24 mouse cellular contexts compared by ENCODE assay signal in the genomic region with DNA sequence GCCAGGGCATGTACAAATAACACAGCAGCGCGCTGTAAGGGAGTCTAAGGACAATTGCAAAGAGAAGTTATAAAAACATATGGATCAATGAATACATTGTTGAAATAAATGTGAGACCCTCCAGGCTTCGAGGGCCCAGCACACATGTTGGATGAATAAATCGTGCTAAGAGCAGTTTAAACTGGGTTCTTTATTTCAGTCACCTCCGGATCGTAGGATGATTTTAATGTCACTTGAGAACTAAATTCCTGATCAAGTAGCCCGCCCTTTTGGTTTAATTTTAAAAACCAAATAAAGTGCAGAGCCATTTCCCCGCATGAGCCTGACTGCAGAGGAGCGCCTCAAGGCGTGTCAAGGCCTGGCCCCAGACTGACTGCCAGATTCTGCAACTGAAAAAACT.
DNase-seq lines count a peak whose midpoint lies in the region; ATAC-seq and TF ChIP-seq lines count a peak whose summit lies in the region.
"Had no signal": no experiment of that assay in that cellular context is flagged by ENCODE, and none has a peak within 500 bp of the region (broad histone marks: within the 10 kb centered on the region; RNA-seq: fewer than 3 reads in every experiment).

No protein-coding gene starts in this region.

- no peaks in the 10 kb centered on the region; the same call in 1 of the 2 replicates for H3K4me1 ChIP-seq in hindbrain, embryonic 10.5 days (replicated peaks)
- H3K4me1 ChIP-seq in hindbrain, embryonic 11.5 days (replicated peaks; ENCODE audit: control insufficient read depth, insufficient read depth, low read length): no peaks in the 10 kb centered on the region
- no peaks in the 10 kb centered on the region for H3K4me1 ChIP-seq in embryonic facial prominence, embryonic 11.5 days (ENCODE audit: control insufficient read depth, insufficient read depth, low read length)
- peaks cover 11% of the 10 kb centered on the region for H3K4me1 ChIP-seq in limb, embryonic 10.5 days
- no peaks in the 10 kb centered on the region for H3K4me1 ChIP-seq in stomach, postnatal 0 days (replicated peaks; ENCODE audit: control insufficient read depth, insufficient read depth)
- H3K4me1 ChIP-seq: forebrain, embryonic 15.5 days; heart, embryonic 15.5 days; hindbrain, embryonic 12.5 days had no signal

- H3K36me3 ChIP-seq in hindbrain, embryonic 10.5 days: no peaks in the 10 kb centered on the region
- no peaks in the 10 kb centered on the region for H3K36me3 ChIP-seq in hindbrain, embryonic 11.5 days (ENCODE audit: control insufficient read depth, insufficient read depth, low read length)
- H3K36me3 ChIP-seq in embryonic facial prominence, embryonic 11.5 days (replicated peaks; ENCODE audit: control insufficient read depth, insufficient read depth, low read depth, low read length): no peaks in the 10 kb centered on the region
- H3K36me3 ChIP-seq in limb, embryonic 10.5 days: no peaks in the 10 kb centered on the region
- no peaks in the 10 kb centered on the region for H3K36me3 ChIP-seq in stomach, postnatal 0 days (ENCODE audit: control insufficient read depth, insufficient read depth, low read length)
- H3K36me3 ChIP-seq: forebrain, embryonic 15.5 days; heart, embryonic 15.5 days; hindbrain, embryonic 12.5 days had no signal

- WGBS in hindbrain, embryonic 10.5 days: 48% methylated on average over 10 of the region's 10 CpGs
- 48% methylated on average over 10 of the region's 10 CpGs for WGBS in hindbrain, embryonic 11.5 days
- 15% methylated on average over 10 of the region's 10 CpGs for WGBS in embryonic facial prominence, embryonic 11.5 days
- WGBS in limb, embryonic 10.5 days: 59% methylated on average over 10 of the region's 10 CpGs
- WGBS in stomach, postnatal 0 days: 49% methylated on average over 10 of the region's 10 CpGs

- H3K27ac ChIP-seq in hindbrain, embryonic 10.5 days: no peak overlapping the region
- H3K27ac ChIP-seq in hindbrain, embryonic 11.5 days (ENCODE audit: low read depth, low read length): no peak overlapping the region
- no peak overlapping the region for H3K27ac ChIP-seq in embryonic facial prominence, embryonic 11.5 days (replicated peaks; ENCODE audit: low read depth, low read length)
- H3K27ac ChIP-seq in limb, embryonic 10.5 days: 0 out of 2 replicates have a peak overlapping the region, but pooled peaks have one; percentile 14
- H3K27ac ChIP-seq in stomach, postnatal 0 days (replicated peaks): no peak overlapping the region
- H3K27ac ChIP-seq: forebrain, embryonic 15.5 days; heart, embryonic 15.5 days had no signal

- DNase-seq in hindbrain, embryonic 10.5 days (ENCODE audit: low spot score): peak; percentile 20
- DNase-seq in hindbrain, embryonic 11.5 days (ENCODE audit: low spot score): no peak
- peak; percentile 67 for DNase-seq in embryonic facial prominence, embryonic 11.5 days (ENCODE audit: low spot score)
- DNase-seq in limb, embryonic 10.5 days (ENCODE audit: low spot score): no peak
- DNase-seq in cerebellum, adult 18-20 months: no peak
- DNase-seq in stomach, postnatal 0 days (ENCODE audit: low spot score): no peak
- no peak for DNase-seq in ovary, postnatal 10 days (ENCODE audit: low spot score)
- DNase-seq: adrenal gland, postnatal 25 days; cerebellum, adult 9-10 months; cerebellum, postnatal 25 days; gastrocnemius, postnatal 36 days; heart, adult 11 months; heart, postnatal 14 days; kidney, adult 11 months; kidney, adult 9 months had no signal

- no peak overlapping the region for H3K4me3 ChIP-seq in hindbrain, embryonic 10.5 days
- H3K4me3 ChIP-seq in hindbrain, embryonic 11.5 days (ENCODE audit: low read depth, low read length): no peak overlapping the region
- H3K4me3 ChIP-seq in embryonic facial prominence, embryonic 11.5 days (ENCODE audit: low read depth, low read length): no peak overlapping the region
- H3K4me3 ChIP-seq in limb, embryonic 10.5 days: no peak overlapping the region
- H3K4me3 ChIP-seq in stomach, postnatal 0 days (ENCODE audit: low read depth, low read length): no peak overlapping the region
- H3K4me3 ChIP-seq: forebrain, embryonic 15.5 days; heart, embryonic 15.5 days; hindbrain, embryonic 12.5 days had no signal

- no peak overlapping the region for H3K9ac ChIP-seq in hindbrain, embryonic 11.5 days (ENCODE audit: low read depth, low read length)
- no peak overlapping the region for H3K9ac ChIP-seq in embryonic facial prominence, embryonic 11.5 days (replicated peaks; ENCODE audit: low read length)
- no peak overlapping the region for H3K9ac ChIP-seq in stomach, postnatal 0 days (ENCODE audit: low read length)
- H3K9ac ChIP-seq: forebrain, embryonic 15.5 days; heart, embryonic 15.5 days; hindbrain, embryonic 12.5 days had no signal

- no peaks in the 10 kb centered on the region for H3K9me3 ChIP-seq in hindbrain, embryonic 10.5 days
- no peaks in the 10 kb centered on the region for H3K9me3 ChIP-seq in hindbrain, embryonic 11.5 days (ENCODE audit: control insufficient read depth, low read length)
- H3K9me3 ChIP-seq in embryonic facial prominence, embryonic 11.5 days (replicated peaks; ENCODE audit: control insufficient read depth, low read length): no peaks in the 10 kb centered on the region
- no peaks in the 10 kb centered on the region for H3K9me3 ChIP-seq in limb, embryonic 10.5 days (replicated peaks)
- no peaks in the 10 kb centered on the region for H3K9me3 ChIP-seq in stomach, postnatal 0 days (ENCODE audit: control insufficient read depth, low read length)
- H3K9me3 ChIP-seq: forebrain, embryonic 15.5 days; heart, embryonic 15.5 days; hindbrain, embryonic 12.5 days had no signal

- TF ChIP-seq EP300 in stomach, postnatal 0 days (optimal IDR thresholded peaks at IDR 0.05): no peak

- no peaks in the 10 kb centered on the region for H3K27me3 ChIP-seq in hindbrain, embryonic 10.5 days (ENCODE audit: insufficient read depth, poor library complexity, severe bottlenecking)
- H3K27me3 ChIP-seq in hindbrain, embryonic 11.5 days (ENCODE audit: control insufficient read depth, insufficient read depth, low read length): no peaks in the 10 kb centered on the region
- H3K27me3 ChIP-seq in embryonic facial prominence, embryonic 11.5 days (ENCODE audit: control insufficient read depth, insufficient read depth, low read length): no peaks in the 10 kb centered on the region
- no peaks in the 10 kb centered on the region for H3K27me3 ChIP-seq in limb, embryonic 10.5 days (ENCODE audit: low read depth, poor library complexity, severe bottlenecking)
- no peaks in the 10 kb centered on the region for H3K27me3 ChIP-seq in stomach, postnatal 0 days (ENCODE audit: control insufficient read depth, insufficient read depth, low read length)
- H3K27me3 ChIP-seq: CH12.LX; forebrain, embryonic 15.5 days; heart, embryonic 15.5 days; hindbrain, embryonic 12.5 days had no signal

- H3K4me2 ChIP-seq in hindbrain, embryonic 11.5 days (replicated peaks; ENCODE audit: low read depth, low read length): no peak overlapping the region
- H3K4me2 ChIP-seq in embryonic facial prominence, embryonic 11.5 days (ENCODE audit: low read depth, low read length): no peak overlapping the region
- H3K4me2 ChIP-seq in stomach, postnatal 0 days (replicated peaks; ENCODE audit: low read depth): no peak overlapping the region
- H3K4me2 ChIP-seq: forebrain, embryonic 15.5 days; heart, embryonic 11.5 days; heart, embryonic 15.5 days; hindbrain, embryonic 12.5 days had no signal

- TF ChIP-seq CTCF in stomach, postnatal 0 days (IDR thresholded peaks at IDR 0.05; ENCODE audit: low read depth): no peak

- ATAC-seq in hindbrain, embryonic 11.5 days (ENCODE audit: low FRiP score): no peak
- ATAC-seq in embryonic facial prominence, embryonic 11.5 days (replicated peaks; ENCODE audit: insufficient number of reproducible peaks, low FRiP score, low TSS enrichment, low read depth): no peak; the same call in 1 of the 2 replicates
- ATAC-seq in stomach, postnatal 0 days (ENCODE audit: low FRiP score, low TSS enrichment): no peak
- ATAC-seq: activated CD4-positive, CD25-positive, alpha-beta regulatory T cell, adult 4 months; forebrain, embryonic 15.5 days; hindbrain, embryonic 16.5 days; inflammation-experienced regulatory T-cells, adult 6 months; Patski had no signal

Comparison
In these comparisons a context has a peak if more than half of its experiments do, and no peak if none do; other contexts are left out.
1. DNase-seq: peak in hindbrain, embryonic 10.5 days (single experiment) and embryonic facial prominence, embryonic 11.5 days (single experiment); none in hindbrain, embryonic 11.5 days (single experiment), limb, embryonic 10.5 days (single experiment), cerebellum, adult 18-20 months (0 of 2), stomach, postnatal 0 days (single experiment) and ovary, postnatal 10 days (single experiment).